Mouse (Mus musculus): ENCODE results near the gene Carmil3.

Gene Carmil3

GRCm38 (mm10) chr14:55490361-55491201 lies at the start of gene Carmil3:
Carmil3 (plus strand) TSS chr14:55490651.
- in situ Hi-C loops (cut with MboI, MseI): loop anchor here (5.0 to 10.0 kb wide), 2 partner anchors 42 to 1084 kb away; partner anchors contain the start of genes Cenpj and Parp4

GRCm38 (mm10) chr14:55457693-55458092 lies 32.8 kb upstream of the Carmil3 start:
- in situ Hi-C loops (cut with MboI, MseI): no loop called here

- in situ Hi-C loops (cut with MboI, MseI): no loop called here
Measured at GRCm38 (mm10) chr14:55458273-55458672, 32.2 kb upstream of the Carmil3 start.

- in situ Hi-C loops (cut with MboI, MseI): no loop called here
Measured at GRCm38 (mm10) chr14:55458761-55459160, 31.7 kb upstream of the Carmil3 start.

GRCm38 (mm10) chr14:55459796-55460195 lies 30.7 kb upstream of the Carmil3 start:
- in situ Hi-C loops (cut with MboI, MseI): no loop called here

GRCm38 (mm10) chr14:55460297-55460696 lies 30.2 kb upstream of the Carmil3 start:
- in situ Hi-C loops (cut with MboI, MseI): no loop called here

GRCm38 (mm10) chr14:55461757-55462156 lies 28.7 kb upstream of the Carmil3 start:
- in situ Hi-C loops (cut with MboI, MseI): no loop called here

- in situ Hi-C loops (cut with MboI, MseI): no loop called here
Measured at GRCm38 (mm10) chr14:55466481-55466880, 24.0 kb upstream of the Carmil3 start.

- in situ Hi-C loops (cut with MboI, MseI): no loop called here
Measured at GRCm38 (mm10) chr14:55467108-55467507, 23.3 kb upstream of the Carmil3 start.

GRCm38 (mm10) chr14:55468301-55468741 lies 22.1 kb upstream of the Carmil3 start:
- in situ Hi-C loops (cut with MboI, MseI): no loop called here

- in situ Hi-C loops (cut with MboI, MseI): no loop called here
Measured at GRCm38 (mm10) chr14:55469041-55469440, 21.4 kb upstream of the Carmil3 start.

- in situ Hi-C loops (cut with MboI, MseI): no loop called here
Measured at GRCm38 (mm10) chr14:55469821-55470220, 20.6 kb upstream of the Carmil3 start.

GRCm38 (mm10) chr14:55470806-55471205 lies 19.6 kb upstream of the Carmil3 start:
- in situ Hi-C loops (cut with MboI, MseI): no loop called here

GRCm38 (mm10) chr14:55475654-55476053 lies 14.8 kb upstream of the Carmil3 start:
- in situ Hi-C loops (cut with MboI, MseI): no loop called here

GRCm38 (mm10) chr14:55477421-55477820 lies 13.0 kb upstream of the Carmil3 start:
- in situ Hi-C loops (cut with MboI, MseI): no loop called here

- in situ Hi-C loops (cut with MboI, MseI): no loop called here
Measured at GRCm38 (mm10) chr14:55477829-55478228, 12.6 kb upstream of the Carmil3 start.

GRCm38 (mm10) chr14:55478651-55479599 lies 11.5 kb upstream of the Carmil3 start, which contains the start of gene Dhrs4:
Dhrs4 (plus strand) TSS chr14:55478758.
- in situ Hi-C loops (cut with MboI, MseI): no loop called here

- in situ Hi-C loops (cut with MboI, MseI): no loop called here
Measured at GRCm38 (mm10) chr14:55479629-55480028, 10.8 kb upstream of the Carmil3 start.

- in situ Hi-C loops (cut with MboI, MseI): no loop called here
Measured at GRCm38 (mm10) chr14:55484430-55485085, 5.9 kb upstream of the Carmil3 start.

- in situ Hi-C loops (cut with MboI, MseI): no loop called here
Measured at GRCm38 (mm10) chr14:55486836-55487235, 3.6 kb upstream of the Carmil3 start.

GRCm38 (mm10) chr14:55491291-55491833 lies 911 bp downstream of the Carmil3 start:
- in situ Hi-C loops (cut with MboI, MseI): loop anchor here (5.0 to 10.0 kb wide), 2 partner anchors 41 to 1083 kb away; partner anchors contain the start of genes Cenpj and Parp4
